Mouse (Mus musculus) liver, adult 2 months (tissue): ENCODE measurements around the gene Telo2. TPM values are rescaled to one million over a fixed set of nuclear protein-coding genes. Genes with fewer than 3 reads are reported as not detected.
"Not testable (repeated sequence)": the region's sequence is repeated elsewhere in the genome, so short reads cannot be mapped to it uniquely, and the experiment has no call there.

Source experiments
- DNase-seq: peaks from one replicate; pipeline ENCODE4 v3.0.0-alpha.2; 2011; ENCODE audit warnings: low read depth, low spot score; ENCODE audit errors: extremely low read depth
- H3K27ac ChIP-seq: fragments of 200-500 bp; replicated peaks from 2 replicates; pipeline ENCODE4 v1.5.1; 2012; ENCODE audit warnings: low read depth, mild to moderate bottlenecking, control low read depth, inconsistent platforms, low read length; ENCODE audit not compliant: insufficient read depth
- H3K27me3 ChIP-seq: fragments of 200-500 bp; 2 replicates; pipeline ENCODE4 v1.6.1; 2012; ENCODE audit warnings: mild to moderate bottlenecking, moderate library complexity, low read length, inconsistent platforms; ENCODE audit not compliant: control insufficient read depth, insufficient read depth
- H3K36me3 ChIP-seq: fragments of 200-500 bp; 2 replicates; pipeline ENCODE4 v1.6.1; 2012; ENCODE audit warnings: low read length, inconsistent platforms; ENCODE audit not compliant: control insufficient read depth, insufficient read depth
- H3K4me1 ChIP-seq: fragments of 200-500 bp; 2 replicates; pipeline ENCODE4 v1.6.1; 2011; ENCODE audit warnings: low read length; ENCODE audit not compliant: control insufficient read depth, insufficient read depth
- H3K4me3 ChIP-seq: fragments of 200-500 bp; 2 replicates; pipeline ENCODE4 v1.5.1; 2011; ENCODE audit warnings: low read depth, mild to moderate bottlenecking, control low read depth, low read length, moderate library complexity; ENCODE audit not compliant: insufficient read depth
- H3K79me2 ChIP-seq: fragments of 200-500 bp; 2 replicates; pipeline ENCODE4 v1.6.1; 2012; ENCODE audit warnings: inconsistent platforms, mild to moderate bottlenecking, low read length, moderate library complexity; ENCODE audit not compliant: control insufficient read depth, insufficient read depth
- H3K9ac ChIP-seq: fragments of 200-500 bp; 2 replicates; pipeline ENCODE4 v1.6.1; 2012; ENCODE audit warnings: low read depth, mild to moderate bottlenecking, control low read depth, inconsistent platforms, low read length
- CTCF ChIP-seq: fragments of 200-500 bp; IDR thresholded peaks from 2 replicates; pipeline ENCODE4 v1.5.1; 2011; ENCODE audit warnings: low read depth, low read length, control low read depth
- POLR2A ChIP-seq: fragments of 200-500 bp; IDR thresholded peaks from 2 replicates; pipeline ENCODE4 v1.6.1; 2011; ENCODE audit warnings: low read length, control low read depth; ENCODE audit not compliant: insufficient read depth; ENCODE audit errors: extremely low read depth
- WGBS: fragments of 180-500 bp; shearing (Covaris S2); methylation state at CpG from one replicate; pipeline ENCODE4 v1.1.7; 2018; 5-methylcytosine and 5-hydroxymethylcytosine counted together
- polyA plus RNA-seq: library from polyadenylated mRNA; depleted of rRNA; stranded (reverse); fragments of >200 nt; gene quantifications from 2 replicates; pipeline ENCODE4 v1.2.3, GENCODE M21; 2012
- total RNA-seq: library from RNA; depleted of rRNA; stranded (reverse); fragments of >200 nt; gene quantifications from 2 replicates; pipeline ENCODE4 v1.2.3, GENCODE M21; 2014

Telo2 gene
- total and polyA plus RNA-seq, 2 experiments: 3.2 to 7.3 TPM

- H3K36me3 ChIP-seq: no peaks in the 10 kb centered on the region
- no peaks in the 10 kb centered on the region for H3K27me3 ChIP-seq
- H3K9ac ChIP-seq: no peak overlapping the region
- H3K27ac ChIP-seq: no peak overlapping the region
- 90% methylated on average over 6 of the region's 6 CpGs for WGBS
- DNase-seq: no peak
- H3K4me1 ChIP-seq: peaks cover 7% of the 10 kb centered on the region
- H3K79me2 ChIP-seq: peaks cover 29% of the 10 kb centered on the region; the same call in 1 of the 2 replicates
- H3K4me3 ChIP-seq: no peak overlapping the region
- TF ChIP-seq POLR2A: no peak
- TF ChIP-seq CTCF: no peak
Measured at GRCm38 (mm10) chr17:25135622-25136021, 19.9 kb upstream of the Telo2 start.

- Histone ChIP-seq H3K4me3 (peak within 1 kb of the TSS; percentile 69), H3K27me3 (no peaks in the 10 kb centered on the region), H3K4me1 (peaks cover 7% of the 10 kb centered on the region), H3K9ac (peak within 1 kb of the TSS; percentile 82), H3K36me3 (no peaks in the 10 kb centered on the region), H3K27ac (peak within 1 kb of the TSS; percentile 57), H3K79me2 (peaks cover 18% of the 10 kb centered on the region; the same call in 1 of the 2 replicates)
- peak; percentile 81 for DNase-seq
- TF ChIP-seq CTCF: no peak
- under 1% methylated on average over 40 of the region's 40 CpGs for WGBS
Measured at GRCm38 (mm10) chr17:25133275-25133698, 17.5 kb upstream of the Telo2 start, which contains the start of gene Clcn7. TSS of gene Clcn7 (plus strand) at chr17:25133391.

- no peak overlapping the region for H3K9ac ChIP-seq
- peaks cover 13% of the 10 kb centered on the region; the same call in 1 of the 2 replicates for H3K79me2 ChIP-seq
- 83% methylated on average over 1 of the region's 1 CpGs for WGBS
- H3K4me1 ChIP-seq: peaks cover 9% of the 10 kb centered on the region
- H3K27me3 ChIP-seq: no peaks in the 10 kb centered on the region
- no peak overlapping the region for H3K27ac ChIP-seq
- TF ChIP-seq POLR2A (no peak), CTCF (no peak)
- H3K4me3 ChIP-seq: no peak overlapping the region
- no peaks in the 10 kb centered on the region for H3K36me3 ChIP-seq
- peak; percentile 32 for DNase-seq
Measured at GRCm38 (mm10) chr17:25130060-25130459, 14.3 kb upstream of the Telo2 start.

- Histone ChIP-seq H3K36me3 (no peaks in the 10 kb centered on the region), H3K4me1 (peaks cover 2% of the 10 kb centered on the region; the same call in 1 of the 2 replicates), H3K27me3 (no peaks in the 10 kb centered on the region), H3K9ac (no peak overlapping the region), H3K4me3 (no peak overlapping the region), H3K79me2 (no peaks in the 10 kb centered on the region), H3K27ac (no peak overlapping the region)
- DNase-seq: no peak
- TF ChIP-seq CTCF: no peak
- TF ChIP-seq POLR2A: no peak
- 59% methylated on average over 9 of the region's 9 CpGs for WGBS
Measured at GRCm38 (mm10) chr17:25127681-25128080, 11.9 kb upstream of the Telo2 start.

- H3K4me3 ChIP-seq: no peak overlapping the region
- 24% methylated on average over 8 of the region's 8 CpGs for WGBS
- H3K79me2 ChIP-seq: no peaks in the 10 kb centered on the region
- no peaks in the 10 kb centered on the region for H3K27me3 ChIP-seq
- H3K36me3 ChIP-seq: no peaks in the 10 kb centered on the region
- no peak overlapping the region for H3K9ac ChIP-seq
- TF ChIP-seq CTCF (no peak), POLR2A (no peak)
- H3K4me1 ChIP-seq: peaks cover 2% of the 10 kb centered on the region; the same call in 1 of the 2 replicates
- H3K27ac ChIP-seq: no peak overlapping the region
- peak; percentile 67 for DNase-seq
Measured at GRCm38 (mm10) chr17:25127079-25127478, 11.3 kb upstream of the Telo2 start.

GRCm38 (mm10) chr17:25125442-25126060, 9.8 kb upstream of the Telo2 start:
- not testable (repeated sequence) for H3K27ac ChIP-seq, H3K36me3 ChIP-seq, H3K4me3 ChIP-seq, H3K4me1 ChIP-seq, H3K9ac ChIP-seq, H3K79me2 ChIP-seq, DNase-seq, H3K27me3 ChIP-seq
- 86% methylated on average over 3 of the region's 3 CpGs for WGBS
